Mouse (Mus musculus) cerebellum, adult 2 months (tissue): ENCODE results near the gene Wdr38. TPM values are rescaled to one million over a fixed set of nuclear protein-coding genes. Genes with fewer than 3 reads are reported as not detected.

Experiments used
- DNase-seq, 2 experiments: peaks; one replicate each; pipeline ENCODE4 v3.0.0; 2021
- H3K27ac ChIP-seq: fragments of 200-500 bp; 2 replicates; pipeline ENCODE4 v1.5.1; 2012; ENCODE audit warnings: low read length, control low read depth, inconsistent platforms; ENCODE audit not compliant: insufficient read depth
- H3K27me3 ChIP-seq: fragments of 200-500 bp; 2 replicates; pipeline ENCODE4 v1.6.1; 2012; ENCODE audit warnings: inconsistent platforms, mild to moderate bottlenecking, low read length, moderate library complexity; ENCODE audit not compliant: control insufficient read depth, insufficient read depth
- H3K4me1 ChIP-seq: fragments of 200-500 bp; 2 replicates; pipeline ENCODE4 v1.6.1; 2011; ENCODE audit warnings: low read length; ENCODE audit not compliant: control insufficient read depth, insufficient read depth
- H3K4me3 ChIP-seq: fragments of 200-500 bp; replicated peaks from 2 replicates; pipeline ENCODE3; 2011; ENCODE audit warnings: mild to moderate bottlenecking, low read depth, low read length, control low read depth; ENCODE audit not compliant: insufficient read depth
- CTCF ChIP-seq: fragments of 200-500 bp; IDR thresholded peaks from 2 replicates; pipeline ENCODE4 v1.5.1; 2011; ENCODE audit warnings: low read depth, mild to moderate bottlenecking, control low read depth, low read length, moderate library complexity, borderline replicate concordance; ENCODE audit not compliant: insufficient read depth
- POLR2A ChIP-seq: fragments of 200-500 bp; IDR thresholded peaks from 2 replicates; pipeline ENCODE4 v1.6.1; 2011; ENCODE audit warnings: low read length, control low read depth, borderline replicate concordance; ENCODE audit not compliant: insufficient read depth
- WGBS: fragments of 180-500 bp; shearing (Covaris S2); methylation state at CpG from one replicate; pipeline ENCODE4 v1.1.7; 2018; 5-methylcytosine and 5-hydroxymethylcytosine counted together
- polyA plus RNA-seq: library from polyadenylated mRNA; depleted of rRNA; stranded (reverse); fragments of >200 nt; gene quantifications from 2 replicates; pipeline ENCODE4 v1.2.3, GENCODE M21; 2012

Gene Wdr38
- polyA plus RNA-seq, 1 experiment, result 1.00 TPM

- Histone ChIP-seq H3K27ac (no peak overlapping the region), H3K4me1 (peaks cover 6% of the 10 kb centered on the region), H3K4me3 (no peak overlapping the region), H3K27me3 (no peaks in the 10 kb centered on the region)
- WGBS, result 67% methylated on average over 8 of the region's 8 CpGs
- DNase-seq, result no peak
- no peak for TF ChIP-seq CTCF
- TF ChIP-seq POLR2A, result no peak
Observed at GRCm38 (mm10) chr2:38999910-39000586, 2.8 kb downstream of the Wdr38 start.

GRCm38 (mm10) chr2:39000587-39000919 is 3.3 kb downstream of the Wdr38 start:
- H3K27ac ChIP-seq, result no peak overlapping the region
- 67% methylated on average over 4 of the region's 4 CpGs for WGBS
- peaks cover 6% of the 10 kb centered on the region for H3K4me1 ChIP-seq

GRCm38 (mm10) chr2:39001866-39002265 is 4.6 kb downstream of the Wdr38 start:
- no peak for DNase-seq
- peaks cover 6% of the 10 kb centered on the region for H3K4me1 ChIP-seq
- WGBS, result 77% methylated on average over 3 of the region's 3 CpGs
- H3K27me3 ChIP-seq, result no peaks in the 10 kb centered on the region
- no peak overlapping the region for H3K27ac ChIP-seq
- no peak overlapping the region for H3K4me3 ChIP-seq
- TF ChIP-seq POLR2A (no peak), CTCF (no peak)

More at GRCm38 (mm10) chr2:39000587-39000919, 3.3 kb downstream of the Wdr38 start:
- H3K4me3 ChIP-seq, result no peak overlapping the region
- no peak for TF ChIP-seq POLR2A
- TF ChIP-seq CTCF, result no peak
- DNase-seq, result no peak
- no peaks in the 10 kb centered on the region for H3K27me3 ChIP-seq

- WGBS, result 24% methylated on average over 8 of the region's 8 CpGs
Observed at GRCm38 (mm10) chr2:39003106-39003505, 5.8 kb downstream of the Wdr38 start.

GRCm38 (mm10) chr2:39003512-39003911 is 6.2 kb downstream of the Wdr38 start:
- no peaks in the 10 kb centered on the region for H3K27me3 ChIP-seq
- no peak for TF ChIP-seq POLR2A
- TF ChIP-seq CTCF, result no peak
- peaks cover 4% of the 10 kb centered on the region for H3K4me1 ChIP-seq
- DNase-seq, result no peak
- 43% methylated on average over 5 of the region's 5 CpGs for WGBS
- no peak overlapping the region for H3K4me3 ChIP-seq
- no peak overlapping the region for H3K27ac ChIP-seq

More at GRCm38 (mm10) chr2:39003106-39003505, 5.8 kb downstream of the Wdr38 start:
- TF ChIP-seq CTCF (no peak), POLR2A (no peak)
- no peak for DNase-seq
- H3K27me3 ChIP-seq, result no peaks in the 10 kb centered on the region
- no peak overlapping the region for H3K4me3 ChIP-seq
- no peak overlapping the region for H3K27ac ChIP-seq
- H3K4me1 ChIP-seq, result peaks cover 4% of the 10 kb centered on the region

GRCm38 (mm10) chr2:39004372-39004771 is 7.1 kb downstream of the Wdr38 start:
- H3K27me3 ChIP-seq, result no peaks in the 10 kb centered on the region
- H3K4me1 ChIP-seq, result peaks cover 4% of the 10 kb centered on the region
- WGBS, result under 1% methylated on average over 11 of the region's 11 CpGs
- H3K4me3 ChIP-seq, result peak overlapping the region; percentile 93
- TF ChIP-seq POLR2A (no peak), CTCF (no peak)
- no peak for DNase-seq
- no peak overlapping the region for H3K27ac ChIP-seq

GRCm38 (mm10) chr2:39004880-39005435 is 7.7 kb downstream of the Wdr38 start, which contains the start of gene Arpc5l:
Gene Arpc5l (plus strand): TSS chr2:39005348.
- DNase-seq, result peak; percentile 90 to 92
- peak within 1 kb of the TSS; percentile 2; the same call in 1 of the 2 replicates for H3K27ac ChIP-seq
- peak; percentile 73 for TF ChIP-seq POLR2A
- TF ChIP-seq CTCF, result no peak

GRCm38 (mm10) chr2:39005574-39006079 is 8.4 kb downstream of the Wdr38 start, which contains the start of gene Rpl35:
Gene Rpl35 (minus strand): TSS chr2:39005624.
- no peak for DNase-seq
- TF ChIP-seq CTCF (no peak), POLR2A (no peak)
- WGBS, result 12% methylated on average over 15 of the region's 15 CpGs

More at GRCm38 (mm10) chr2:39004880-39005435, 7.7 kb downstream of the Wdr38 start, which contains the start of gene Arpc5l:
- Histone ChIP-seq H3K4me1 (peaks cover 7% of the 10 kb centered on the region), H3K27me3 (no peaks in the 10 kb centered on the region), H3K4me3 (peak within 1 kb of the TSS; percentile 93)
- 1% methylated on average over 58 of the region's 58 CpGs for WGBS

More at GRCm38 (mm10) chr2:39005574-39006079, 8.4 kb downstream of the Wdr38 start, which contains the start of gene Rpl35:
- Histone ChIP-seq H3K4me1 (peaks cover 7% of the 10 kb centered on the region), H3K4me3 (peak within 1 kb of the TSS; percentile 93), H3K27ac (peak within 1 kb of the TSS; percentile 2; the same call in 1 of the 2 replicates), H3K27me3 (no peaks in the 10 kb centered on the region)
